Mouse (Mus musculus): ENCODE measurements around the gene Lama2. TPM values are rescaled to one million over a fixed set of nuclear protein-coding genes. Genes with fewer than 3 reads are reported as not detected.
"Not testable (repeated sequence)": the region's sequence is repeated elsewhere in the genome, so short reads cannot be mapped to it uniquely, and the experiment has no call there.

Gene Lama2
- total and polyA plus RNA-seq, 2 experiments from 2014 or later, result 2.6 to 9.2 TPM

DNA sequence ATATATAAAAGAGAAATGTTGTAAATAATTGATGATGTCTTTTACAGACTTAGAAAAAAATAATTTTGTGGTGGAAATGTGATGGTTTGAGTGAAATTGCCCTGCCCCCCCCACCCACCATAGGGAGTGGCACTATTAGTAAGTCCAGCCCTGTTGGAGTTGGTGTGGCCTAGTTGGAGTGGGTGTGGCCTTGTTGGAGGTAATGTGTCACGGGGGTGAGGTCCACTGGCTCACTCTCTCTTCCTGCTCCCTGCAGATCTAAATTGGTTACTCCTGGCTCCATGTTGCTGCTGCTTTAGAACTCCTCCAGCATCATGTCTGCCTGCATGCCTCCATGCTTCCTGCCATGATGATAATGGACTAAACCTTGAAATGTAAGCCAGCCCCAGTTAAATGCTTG, 680.0 kb downstream of the Lama2 start:
- H3K36me3 ChIP-seq (ENCODE audit: insufficient read depth, low read length), result no peaks in the 10 kb centered on the region
- ATAC-seq (ENCODE audit: low FRiP score) (no peak), DNase-seq (ENCODE audit: low spot score) (no peak)
- no peak overlapping the region for H3K27ac ChIP-seq (ENCODE audit: low read depth, low read length)
- H3K27me3 ChIP-seq (ENCODE audit: insufficient read depth, low read length), result no peaks in the 10 kb centered on the region
- H3K9ac ChIP-seq (replicated peaks; ENCODE audit: low read length, poor library complexity, severe bottlenecking), result no peak overlapping the region
- H3K4me2 ChIP-seq (ENCODE audit: low read depth, low read length, poor library complexity, severe bottlenecking), result no peak overlapping the region
- no peaks in the 10 kb centered on the region for H3K9me3 ChIP-seq (ENCODE audit: low read length)
- no peaks in the 10 kb centered on the region for H3K4me1 ChIP-seq (ENCODE audit: insufficient read depth, low read length)
- no peak overlapping the region for H3K4me3 ChIP-seq (ENCODE audit: low read depth, low read length)
- no peak for TF ChIP-seq CTCF (IDR thresholded peaks at IDR 0.05)
- 68% methylated on average over 1 of the region's 1 CpGs for WGBS

DNA sequence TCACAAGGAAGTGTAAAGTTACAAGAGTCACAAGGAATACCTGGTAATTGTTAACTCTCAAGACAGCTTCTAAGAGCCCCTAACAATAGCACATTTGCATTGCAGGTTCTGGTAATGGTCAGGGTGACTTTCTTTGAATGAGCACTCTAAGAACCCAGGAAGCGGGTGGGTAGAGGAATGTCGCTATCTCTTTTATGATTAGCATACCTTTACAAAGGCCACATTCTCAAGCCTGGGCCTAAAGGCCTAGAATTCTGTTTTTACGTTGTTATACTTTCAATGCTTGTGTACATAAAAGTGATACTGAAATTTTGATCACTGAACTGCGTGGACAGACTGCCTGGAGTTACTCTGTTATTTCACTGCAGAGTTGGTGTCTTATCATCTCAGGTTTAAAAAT, 681.1 kb downstream of the Lama2 start:
- not testable (repeated sequence) for H3K27ac ChIP-seq (ENCODE audit: low read depth, low read length); H3K9ac ChIP-seq (replicated peaks; ENCODE audit: low read length, poor library complexity, severe bottlenecking); H3K4me1 ChIP-seq (ENCODE audit: insufficient read depth, low read length); H3K4me3 ChIP-seq (ENCODE audit: low read depth, low read length); H3K4me2 ChIP-seq (ENCODE audit: low read depth, low read length, poor library complexity, severe bottlenecking); H3K27me3 ChIP-seq (ENCODE audit: insufficient read depth, low read length); H3K9me3 ChIP-seq (ENCODE audit: low read length); H3K36me3 ChIP-seq (ENCODE audit: insufficient read depth, low read length); DNase-seq (ENCODE audit: low spot score); ATAC-seq (ENCODE audit: low FRiP score)
- WGBS, result 80% methylated on average over 4 of the region's 4 CpGs

DNA sequence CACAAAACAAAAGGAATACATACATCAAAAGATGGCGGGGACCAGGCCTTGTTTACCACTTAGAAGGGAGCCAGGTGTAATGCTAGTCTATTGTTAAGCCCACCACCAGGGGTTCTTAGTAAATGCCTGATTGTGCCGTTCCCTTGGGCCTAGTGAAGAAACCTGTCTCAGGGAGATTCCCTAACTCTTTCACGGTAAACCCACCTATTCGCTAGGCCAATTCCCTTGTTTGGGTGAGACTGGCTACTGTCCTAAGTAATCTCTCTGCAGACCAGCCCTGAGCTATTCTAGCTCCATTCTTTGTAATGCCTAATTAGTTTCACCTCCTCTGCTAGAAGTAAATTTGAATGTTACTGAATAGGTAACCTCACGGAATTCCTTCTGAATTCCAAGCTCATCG, 683.5 kb downstream of the Lama2 start:
- not testable (repeated sequence) for H3K9me3 ChIP-seq (ENCODE audit: low read length); H3K36me3 ChIP-seq (ENCODE audit: insufficient read depth, low read length); H3K4me1 ChIP-seq (ENCODE audit: insufficient read depth, low read length); H3K27ac ChIP-seq (ENCODE audit: low read depth, low read length); DNase-seq (ENCODE audit: low spot score); H3K27me3 ChIP-seq (ENCODE audit: insufficient read depth, low read length); ATAC-seq (ENCODE audit: low FRiP score); H3K9ac ChIP-seq (replicated peaks; ENCODE audit: low read length, poor library complexity, severe bottlenecking); H3K4me3 ChIP-seq (ENCODE audit: low read depth, low read length); H3K4me2 ChIP-seq (ENCODE audit: low read depth, low read length, poor library complexity, severe bottlenecking)
- WGBS, result 85% methylated on average over 6 of the region's 6 CpGs
